Mouse (Mus musculus) left cerebral cortex, adult 2 months (tissue): ENCODE measurements around the gene Sobp. TPM values are rescaled to one million over a fixed set of nuclear protein-coding genes. Genes with fewer than 3 reads are reported as not detected.
A peak's percentile ranks its signal among the peaks of the same experiment; 100 is the strongest.

ENCODE experiments used
- DNase-seq, 2 experiments: peaks; one replicate each; pipeline ENCODE4 v3.0.0; 2021 to 2022; ENCODE audit warnings: low spot score in 2 of 2, mixed read lengths in 1 of 2; ENCODE audit errors: extremely low spot score in 1 of 2
- H3K27ac ChIP-seq: fragments of 200-600 bp; 2 replicates; pipeline ENCODE4 v1.8.1; 2022
- H3K4me3 ChIP-seq: fragments of 200-600 bp; 2 replicates; pipeline ENCODE4 v1.8.1; 2022
- CTCF ChIP-seq: fragments of 200-600 bp; IDR thresholded peaks from 2 replicates; pipeline ENCODE4 v1.8.1; 2022; ENCODE audit warnings: antibody characterized with exemption, mild to moderate bottlenecking, moderate library complexity
- intact Hi-C: fragments of 180-260 bp; cut with DNase I; formaldehyde crosslinking; loops from one replicate; pipeline ENCODE4 v1.15.1; 2025
- total RNA-seq, 2 experiments: library from RNA; stranded (reverse); gene quantifications; 2 replicates each; pipeline ENCODE4 v1.2.3; 2021

The Sobp gene
- total RNA-seq, 2 experiments from 2014 or later: 76.4 to 77.1 TPM

GRCm38 (mm10) chr10:43112296-43112695, 62.0 kb downstream of the Sobp start:
- TF ChIP-seq CTCF: no peak
- Histone ChIP-seq H3K4me3 (no peak overlapping the region), H3K27ac (no peak overlapping the region)
- intact Hi-C loops: no loop called here
- DNase-seq: no peak

- TF ChIP-seq CTCF: no peak
- Histone ChIP-seq H3K27ac (peak overlapping the region; percentile 76; the same call in 1 of the 2 replicates), H3K4me3 (no peak overlapping the region)
- DNase-seq: peak; percentile 61 to 74
- intact Hi-C loops: loop anchor here (1.0 to 5.0 kb wide), 3 partner anchors 18 to 84 kb away; partner anchors contain the start of genes 9030612E09Rik and Sobp
Measured at GRCm38 (mm10) chr10:43106616-43107015, 67.7 kb downstream of the Sobp start.

DNA sequence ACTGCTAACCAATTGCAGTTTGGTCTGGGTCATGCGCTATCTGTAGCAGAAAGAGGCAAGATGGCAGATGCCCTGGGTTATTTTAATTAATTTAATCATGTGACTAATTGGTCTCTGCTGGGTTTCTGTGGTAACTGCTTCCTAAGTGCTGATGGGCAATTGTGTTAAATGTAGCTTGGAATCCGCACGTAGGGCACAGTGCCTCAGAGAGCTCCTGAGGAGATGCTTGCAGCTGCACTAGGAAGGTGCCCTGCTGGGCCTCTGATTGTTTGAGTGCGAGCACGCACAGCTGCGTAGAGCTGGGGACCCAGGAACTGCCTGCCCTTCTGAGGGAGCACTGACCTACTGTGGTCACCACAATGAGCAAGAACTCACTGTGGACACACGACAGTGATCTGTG, 68.1 kb downstream of the Sobp start:
- no peak for DNase-seq
- no peak for TF ChIP-seq CTCF
- peak overlapping the region; percentile 76; the same call in 1 of the 2 replicates for H3K27ac ChIP-seq
- intact Hi-C loops: loop anchor here (5.0 kb wide), 2 partner anchors 66 to 84 kb away; partner anchors contain the start of genes 9030612E09Rik and Sobp
- no peak overlapping the region for H3K4me3 ChIP-seq

DNA sequence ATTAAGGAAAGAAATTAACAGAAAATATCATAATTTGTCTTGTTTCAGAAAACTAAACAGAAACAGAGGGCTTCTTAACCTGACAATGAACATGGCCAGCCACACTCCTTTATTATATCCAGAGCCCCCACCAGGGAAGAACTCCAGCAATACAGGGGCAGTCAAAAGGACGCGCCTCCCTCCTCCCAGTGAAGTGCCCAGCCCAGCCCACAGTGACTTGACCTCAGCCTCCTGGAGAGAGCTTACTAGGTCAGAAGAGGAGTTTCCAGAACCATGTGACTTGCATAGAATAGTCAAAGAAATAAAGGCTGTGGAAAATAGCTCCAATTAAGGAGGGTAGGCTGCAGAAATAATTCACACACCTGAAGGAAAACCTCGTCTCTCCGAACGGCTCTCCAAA, 73.8 kb downstream of the Sobp start:
- Histone ChIP-seq H3K4me3 (no peak overlapping the region), H3K27ac (no peak overlapping the region)
- DNase-seq: no peak
- intact Hi-C loops: no loop called here
- TF ChIP-seq CTCF: no peak

DNA sequence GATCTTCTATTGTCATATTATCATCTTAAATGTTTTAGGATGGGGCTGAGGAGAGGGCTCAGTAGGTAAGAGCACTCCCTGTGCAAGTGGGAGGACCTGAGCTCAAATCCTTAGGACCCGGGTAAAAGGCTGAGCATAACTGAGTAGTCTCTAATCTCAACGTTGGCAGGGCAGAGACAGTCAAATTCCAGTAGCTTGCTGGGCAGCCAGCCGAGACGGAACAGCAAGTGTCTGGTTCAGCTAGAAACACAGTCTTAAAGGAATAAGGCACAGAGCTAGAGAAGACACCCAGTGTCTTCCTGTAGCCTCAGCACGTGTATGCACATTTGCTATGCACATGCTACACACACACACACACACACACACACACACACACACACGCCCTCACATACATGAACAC, 75.1 kb downstream of the Sobp start:
- no peak for TF ChIP-seq CTCF
- H3K4me3 ChIP-seq: no peak overlapping the region
- intact Hi-C loops: no loop called here
- DNase-seq: no peak
- no peak overlapping the region for H3K27ac ChIP-seq

DNA sequence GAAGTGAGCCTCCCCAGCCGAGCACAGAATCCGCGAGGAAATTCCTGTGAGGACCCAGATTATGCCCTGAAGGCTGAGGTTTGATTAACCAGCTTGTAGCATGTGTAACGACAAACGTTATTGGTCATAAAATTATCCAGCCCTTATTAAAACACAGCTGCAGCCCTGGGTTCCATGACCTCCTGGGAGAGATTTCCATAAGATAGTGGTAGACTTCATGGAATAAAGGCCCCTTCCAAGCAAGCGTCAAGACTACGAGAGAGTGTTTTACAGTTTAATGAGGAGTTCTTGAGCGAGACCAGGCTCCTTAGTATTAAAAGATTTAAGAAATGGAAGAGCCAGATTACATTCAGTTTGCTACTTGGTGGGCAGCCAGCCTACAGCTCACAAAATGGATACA, 76.6 kb downstream of the Sobp start:
- Histone ChIP-seq H3K4me3 (no peak overlapping the region), H3K27ac (no peak overlapping the region)
- no peak for TF ChIP-seq CTCF
- intact Hi-C loops: no loop called here
- no peak for DNase-seq

DNA sequence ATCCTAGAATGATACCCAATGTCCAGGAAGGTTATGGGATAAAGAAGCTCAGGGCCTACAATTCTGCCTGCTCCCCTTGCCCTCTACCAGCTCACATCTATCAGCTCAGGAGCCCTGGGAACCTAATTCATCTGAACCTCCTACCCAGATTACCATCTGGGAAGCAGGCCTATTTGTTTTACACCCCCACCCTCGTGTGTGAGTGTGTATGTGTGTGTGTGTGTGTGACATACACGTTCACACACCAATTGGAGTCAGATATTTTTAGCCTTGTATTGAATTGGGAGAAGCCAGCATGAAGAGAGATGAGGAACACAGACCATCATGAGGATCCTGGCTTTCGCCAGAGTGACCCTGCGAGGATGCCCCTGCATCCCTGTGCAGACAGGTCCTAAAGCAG, 77.7 kb downstream of the Sobp start:
- no peak overlapping the region for H3K4me3 ChIP-seq
- peak overlapping the region; percentile 36; the same call in 1 of the 2 replicates for H3K27ac ChIP-seq
- no peak for TF ChIP-seq CTCF
- no peak for DNase-seq
- intact Hi-C loops: no loop called here

DNA sequence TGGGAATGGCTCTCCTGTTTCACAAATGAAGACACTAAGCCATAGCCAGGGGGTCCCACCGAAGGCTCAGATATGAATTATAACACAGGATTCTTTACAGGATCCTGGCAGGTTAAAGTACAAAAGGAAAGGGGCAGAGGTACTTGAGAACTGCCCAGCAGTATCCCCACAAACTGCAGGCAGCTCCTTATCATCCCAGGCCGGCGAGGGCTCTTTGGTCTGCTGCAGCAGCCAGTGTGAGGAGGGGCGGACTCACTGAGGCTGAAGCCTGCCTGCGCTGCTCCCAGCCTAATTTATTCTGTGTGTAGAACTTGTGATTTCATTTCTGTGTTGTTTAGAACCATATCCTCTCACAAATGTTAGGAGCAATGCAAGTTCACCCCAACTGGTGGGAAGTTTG, 79.8 kb downstream of the Sobp start:
- Histone ChIP-seq H3K4me3 (no peak overlapping the region), H3K27ac (no peak overlapping the region; the same call in 1 of the 2 replicates)
- DNase-seq: no peak
- intact Hi-C loops: no loop called here
- TF ChIP-seq CTCF: no peak

GRCm38 (mm10) chr10:43093440-43093839, 80.9 kb downstream of the Sobp start:
- Histone ChIP-seq H3K4me3 (no peak overlapping the region), H3K27ac (peak overlapping the region; percentile 26; the same call in 1 of the 2 replicates)
- intact Hi-C loops: loop anchor here (2.0 kb wide), 1 partner anchor 17 kb away; no protein-coding TSS in a partner anchor
- TF ChIP-seq CTCF: peak; percentile 26
- DNase-seq: no peak

- no peak for DNase-seq
- intact Hi-C loops: no loop called here
- no peak overlapping the region for H3K27ac ChIP-seq
- TF ChIP-seq CTCF: no peak
- H3K4me3 ChIP-seq: no peak overlapping the region
Measured at GRCm38 (mm10) chr10:43090040-43090439, 84.3 kb downstream of the Sobp start.

DNA sequence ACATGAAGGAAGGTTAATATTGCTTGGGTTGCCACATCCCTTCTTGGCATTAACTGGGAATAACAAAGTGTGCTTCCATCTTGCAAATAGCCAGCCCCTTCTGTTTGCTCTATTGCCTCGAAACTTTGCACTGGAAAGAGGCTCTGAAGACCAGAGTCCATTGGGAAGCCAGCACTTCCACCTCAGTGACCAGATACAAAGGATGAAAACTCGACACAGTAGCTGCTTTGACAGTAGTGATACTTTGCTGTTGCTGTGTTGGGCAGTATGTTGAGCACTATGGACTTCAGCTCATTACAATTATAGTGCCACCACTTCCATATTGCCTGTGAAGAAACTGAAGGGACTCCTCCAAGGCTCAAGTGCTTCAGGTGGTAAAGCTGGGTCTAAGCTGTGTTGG, 86.9 kb downstream of the Sobp start:
- H3K4me3 ChIP-seq: no peak overlapping the region
- no peak for TF ChIP-seq CTCF
- no peak overlapping the region for H3K27ac ChIP-seq
- intact Hi-C loops: no loop called here
- no peak for DNase-seq

- intact Hi-C loops: no loop called here
- H3K27ac ChIP-seq: no peak overlapping the region
- H3K4me3 ChIP-seq: no peak overlapping the region
- no peak for DNase-seq
- TF ChIP-seq CTCF: no peak
Measured at GRCm38 (mm10) chr10:43086888-43087287, 87.4 kb downstream of the Sobp start.

GRCm38 (mm10) chr10:43084087-43084366, 90.3 kb downstream of the Sobp start:
- intact Hi-C loops: no loop called here
- Histone ChIP-seq H3K4me3 (no peak overlapping the region), H3K27ac (no peak overlapping the region)
- DNase-seq: no peak
- no peak for TF ChIP-seq CTCF
